Mouse (Mus musculus) cerebellum, adult 2 months (tissue): ENCODE results near the gene Bsdc1.

Experiments
- CTCF ChIP-seq: fragments of 200-500 bp; IDR thresholded peaks from 2 replicates; pipeline ENCODE4 v1.5.1; 2011; ENCODE audit warnings: low read depth, mild to moderate bottlenecking, control low read depth, low read length, moderate library complexity, borderline replicate concordance; ENCODE audit not compliant: insufficient read depth
- POLR2A ChIP-seq: fragments of 200-500 bp; IDR thresholded peaks from 2 replicates; pipeline ENCODE4 v1.6.1; 2011; ENCODE audit warnings: low read length, control low read depth, borderline replicate concordance; ENCODE audit not compliant: insufficient read depth

- TF ChIP-seq POLR2A = no peak
- TF ChIP-seq CTCF = no peak
These were observed 9.8 kb upstream of the Bsdc1 start for GRCm38 (mm10) chr4:129451471-129452169.
